Mouse (Mus musculus): ENCODE measurements around the gene Trim37. TPM values are rescaled to one million over a fixed set of nuclear protein-coding genes. Genes with fewer than 3 reads are reported as not detected.

The Trim37 gene
- polyA plus RNA-seq, 1 experiment from 2014 or later: 33.1 TPM

GRCm38 (mm10) chr11:87241256-87241655, 114.4 kb downstream of the Trim37 start:
- no peak for DNase-seq
- 74% methylated on average over 7 of the region's 7 CpGs for WGBS

GRCm38 (mm10) chr11:87245171-87245840, 118.4 kb downstream of the Trim37 start:
- no peak overlapping the region for H3K9ac ChIP-seq
- H3K36me3 ChIP-seq (ENCODE audit: insufficient read depth): no peaks in the 10 kb centered on the region
- WGBS: 68% methylated on average over 9 of the region's 9 CpGs
- H3K4me1 ChIP-seq (ENCODE audit: insufficient read depth): no peaks in the 10 kb centered on the region
- H3K9me3 ChIP-seq (ENCODE audit: low read depth, low read length): no peaks in the 10 kb centered on the region
- H3K4me2 ChIP-seq: no peak overlapping the region
- H3K27ac ChIP-seq (ENCODE audit: low read depth): no peak overlapping the region
- DNase-seq (no peak), ATAC-seq (ENCODE audit: insufficient read depth) (no peak)
- no peak for TF ChIP-seq CTCF (IDR thresholded peaks at IDR 0.05; ENCODE audit: low read depth)
- no peak overlapping the region for H3K4me3 ChIP-seq (ENCODE audit: low read depth, low read length)
- no peaks in the 10 kb centered on the region for H3K27me3 ChIP-seq (ENCODE audit: insufficient read depth, low read length)

More at GRCm38 (mm10) chr11:87241256-87241655, 114.4 kb downstream of the Trim37 start:
- no peak overlapping the region for H3K9ac ChIP-seq
- 0 out of 2 replicates have a peak, but pooled peaks cover 4% of the 10 kb centered on the region for H3K36me3 ChIP-seq (ENCODE audit: insufficient read depth)
- H3K27me3 ChIP-seq (ENCODE audit: insufficient read depth, low read length): no peaks in the 10 kb centered on the region
- no peak overlapping the region for H3K4me3 ChIP-seq (ENCODE audit: low read depth, low read length)
- no peaks in the 10 kb centered on the region for H3K9me3 ChIP-seq (ENCODE audit: low read depth, low read length)
- TF ChIP-seq CTCF (IDR thresholded peaks at IDR 0.05; ENCODE audit: low read depth): no peak
- no peak overlapping the region for H3K27ac ChIP-seq (ENCODE audit: low read depth)
- no peak overlapping the region for H3K4me2 ChIP-seq
- H3K4me1 ChIP-seq (ENCODE audit: insufficient read depth): no peaks in the 10 kb centered on the region
- ATAC-seq (ENCODE audit: insufficient read depth): no peak

GRCm38 (mm10) chr11:87246107-87246651, 119.3 kb downstream of the Trim37 start:
- Histone ChIP-seq H3K4me2 (no peak overlapping the region), H3K27ac (ENCODE audit: low read depth) (no peak overlapping the region), H3K9me3 (ENCODE audit: low read depth, low read length) (no peaks in the 10 kb centered on the region), H3K4me3 (ENCODE audit: low read depth, low read length) (no peak overlapping the region), H3K27me3 (ENCODE audit: insufficient read depth, low read length) (no peaks in the 10 kb centered on the region), H3K9ac (no peak overlapping the region), H3K36me3 (ENCODE audit: insufficient read depth) (no peaks in the 10 kb centered on the region), H3K4me1 (ENCODE audit: insufficient read depth) (no peaks in the 10 kb centered on the region)
- DNase-seq: no peak
- no peak for ATAC-seq (ENCODE audit: insufficient read depth)
- TF ChIP-seq CTCF (IDR thresholded peaks at IDR 0.05; ENCODE audit: low read depth): no peak
- WGBS: 48% methylated on average over 4 of the region's 4 CpGs

- H3K9ac ChIP-seq: no peak overlapping the region
- H3K27me3 ChIP-seq (ENCODE audit: insufficient read depth, low read length): no peaks in the 10 kb centered on the region
- H3K27ac ChIP-seq (ENCODE audit: low read depth): no peak overlapping the region
- no peaks in the 10 kb centered on the region for H3K36me3 ChIP-seq (ENCODE audit: insufficient read depth)
- peak; percentile 8; the same call in 1 of the 2 replicates for TF ChIP-seq CTCF (IDR thresholded peaks at IDR 0.05; ENCODE audit: low read depth)
- 45% methylated on average over 9 of the region's 9 CpGs for WGBS
- H3K4me1 ChIP-seq (ENCODE audit: insufficient read depth): no peaks in the 10 kb centered on the region
- DNase-seq: peak; percentile 53
- no peak overlapping the region for H3K4me3 ChIP-seq (ENCODE audit: low read depth, low read length)
- H3K9me3 ChIP-seq (ENCODE audit: low read depth, low read length): no peaks in the 10 kb centered on the region
- no peak overlapping the region for H3K4me2 ChIP-seq
- no peak; the same call in none of the 2 replicates for ATAC-seq (ENCODE audit: insufficient read depth)
Measured at GRCm38 (mm10) chr11:87246724-87247493, 120.0 kb downstream of the Trim37 start.

GRCm38 (mm10) chr11:87247494-87247866, 120.6 kb downstream of the Trim37 start:
- no peaks in the 10 kb centered on the region for H3K9me3 ChIP-seq (ENCODE audit: low read depth, low read length)
- no peak for DNase-seq
- H3K27ac ChIP-seq (ENCODE audit: low read depth): no peak overlapping the region
- 72% methylated on average over 5 of the region's 5 CpGs for WGBS
- no peak overlapping the region for H3K4me3 ChIP-seq (ENCODE audit: low read depth, low read length)
- no peak for ATAC-seq (ENCODE audit: insufficient read depth)
- no peak overlapping the region for H3K4me2 ChIP-seq
- H3K9ac ChIP-seq: no peak overlapping the region
- no peaks in the 10 kb centered on the region for H3K27me3 ChIP-seq (ENCODE audit: insufficient read depth, low read length)
- H3K4me1 ChIP-seq (ENCODE audit: insufficient read depth): no peaks in the 10 kb centered on the region
- H3K36me3 ChIP-seq (ENCODE audit: insufficient read depth): no peaks in the 10 kb centered on the region
- TF ChIP-seq CTCF (IDR thresholded peaks at IDR 0.05; ENCODE audit: low read depth): no peak

- H3K4me1 ChIP-seq (ENCODE audit: insufficient read depth): no peaks in the 10 kb centered on the region
- no peaks in the 10 kb centered on the region for H3K27me3 ChIP-seq (ENCODE audit: insufficient read depth, low read length)
- H3K9me3 ChIP-seq (ENCODE audit: low read depth, low read length): no peaks in the 10 kb centered on the region
- 69% methylated on average over 6 of the region's 6 CpGs for WGBS
- H3K4me2 ChIP-seq: no peak overlapping the region
- ATAC-seq (ENCODE audit: insufficient read depth): no peak
- TF ChIP-seq CTCF (IDR thresholded peaks at IDR 0.05; ENCODE audit: low read depth): no peak
- H3K27ac ChIP-seq (ENCODE audit: low read depth): no peak overlapping the region
- no peak for DNase-seq
- no peak overlapping the region for H3K4me3 ChIP-seq (ENCODE audit: low read depth, low read length)
- H3K36me3 ChIP-seq (ENCODE audit: insufficient read depth): no peaks in the 10 kb centered on the region
- no peak overlapping the region for H3K9ac ChIP-seq
Measured at GRCm38 (mm10) chr11:87250132-87250531, 123.3 kb downstream of the Trim37 start.

GRCm38 (mm10) chr11:87253294-87253693, 126.4 kb downstream of the Trim37 start:
- Histone ChIP-seq H3K4me3 (ENCODE audit: low read depth, low read length) (no peak overlapping the region), H3K36me3 (ENCODE audit: insufficient read depth) (no peaks in the 10 kb centered on the region), H3K27me3 (ENCODE audit: insufficient read depth, low read length) (no peaks in the 10 kb centered on the region), H3K9ac (no peak overlapping the region), H3K9me3 (ENCODE audit: low read depth, low read length) (no peaks in the 10 kb centered on the region), H3K27ac (ENCODE audit: low read depth) (no peak overlapping the region), H3K4me2 (no peak overlapping the region), H3K4me1 (ENCODE audit: insufficient read depth) (no peaks in the 10 kb centered on the region)
- ATAC-seq (ENCODE audit: insufficient read depth): no peak
- DNase-seq: no peak
- WGBS: 82% methylated on average over 6 of the region's 6 CpGs
- no peak for TF ChIP-seq CTCF (IDR thresholded peaks at IDR 0.05; ENCODE audit: low read depth)
